Mouse (Mus musculus): ENCODE data around the gene Sypl.

- TF ChIP-seq GATA1 (IDR thresholded peaks at IDR 0.05; ENCODE audit: low read length) = no peak
- TF ChIP-seq TAL1 (IDR thresholded peaks at IDR 0.05; ENCODE audit: low read length) = no peak
Observed at GRCm38 (mm10) chr12:32946376-32946775, 7.3 kb upstream of the Sypl start.

All from erythroblast, embryonic 14.5 days (primary cell).